Mouse (Mus musculus): ENCODE measurements at regions not wholly inside any gene's neighbourhood (a gene's known extent, or its start where the extent isn't known, plus 50 kb on each side); places are given as distances from the start of the nearest gene placed in this dataset.

DNA sequence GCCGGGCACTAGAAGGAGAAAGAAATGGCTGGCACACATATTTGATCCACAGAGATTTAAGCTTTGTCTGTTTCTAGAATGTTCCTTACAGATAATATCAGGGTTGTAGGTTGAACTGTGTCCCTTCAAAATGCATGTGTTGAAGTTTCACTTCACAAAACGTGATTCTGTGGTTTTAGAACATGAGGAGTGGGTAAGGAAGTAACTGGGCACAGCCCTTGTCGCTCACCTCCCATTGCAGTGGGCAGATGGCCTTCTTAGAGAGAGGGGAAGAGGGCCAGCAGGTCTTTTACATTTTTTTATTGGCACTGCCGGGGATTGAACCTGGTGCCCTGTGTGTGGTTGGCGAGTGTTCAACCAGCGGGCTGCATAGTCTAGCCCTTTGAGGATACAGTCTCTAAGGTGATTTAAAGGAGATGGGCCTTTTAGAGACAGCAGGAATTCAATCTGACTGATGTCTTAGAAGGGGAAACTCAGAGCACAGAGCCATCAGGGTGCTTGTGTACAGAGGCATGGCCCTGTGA lies 64.0 kb upstream of the Gjb5 start:
- DNase-seq (ENCODE audit: low spot score), result no peak

DNA sequence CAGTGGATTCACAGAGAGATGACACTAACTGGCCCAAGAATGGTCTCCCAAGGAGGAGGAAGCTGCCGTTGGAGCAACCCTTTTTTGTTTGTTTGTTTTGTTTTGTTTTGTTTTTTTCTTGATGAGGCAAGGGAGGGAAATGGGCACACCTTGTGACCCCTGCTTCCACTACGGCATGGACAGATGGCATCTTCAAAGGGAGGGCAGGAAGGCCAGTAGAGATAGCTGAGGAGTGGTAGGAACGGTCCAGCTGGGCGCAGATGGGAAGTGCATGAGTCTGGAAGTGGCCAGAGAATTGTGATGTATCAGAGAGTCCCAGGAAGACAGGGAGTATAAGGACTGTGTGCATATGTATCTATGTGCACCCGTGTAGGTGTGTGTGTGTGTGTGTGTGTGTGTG lies 63.1 kb upstream of the Gjb5 start:
- no peak for DNase-seq (ENCODE audit: low spot score)

DNA sequence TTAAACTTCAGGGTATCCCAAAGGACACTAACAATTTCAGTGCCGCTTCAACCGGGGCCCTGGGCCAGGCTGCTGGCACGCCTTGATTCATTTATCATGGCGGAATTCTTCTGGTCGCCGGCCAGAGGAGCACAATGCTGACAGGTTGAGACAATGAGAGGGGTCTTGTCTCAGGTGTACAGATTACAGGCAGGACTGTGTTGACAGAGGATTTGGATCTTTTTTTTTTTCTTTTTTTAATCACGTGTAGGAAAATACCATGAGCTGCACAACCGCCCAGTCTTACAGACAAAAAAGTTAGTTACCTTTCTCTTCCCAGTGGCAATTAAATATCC lies 61.8 kb upstream of the Gjb5 start:
- DNase-seq (ENCODE audit: low spot score), result no peak

DNA sequence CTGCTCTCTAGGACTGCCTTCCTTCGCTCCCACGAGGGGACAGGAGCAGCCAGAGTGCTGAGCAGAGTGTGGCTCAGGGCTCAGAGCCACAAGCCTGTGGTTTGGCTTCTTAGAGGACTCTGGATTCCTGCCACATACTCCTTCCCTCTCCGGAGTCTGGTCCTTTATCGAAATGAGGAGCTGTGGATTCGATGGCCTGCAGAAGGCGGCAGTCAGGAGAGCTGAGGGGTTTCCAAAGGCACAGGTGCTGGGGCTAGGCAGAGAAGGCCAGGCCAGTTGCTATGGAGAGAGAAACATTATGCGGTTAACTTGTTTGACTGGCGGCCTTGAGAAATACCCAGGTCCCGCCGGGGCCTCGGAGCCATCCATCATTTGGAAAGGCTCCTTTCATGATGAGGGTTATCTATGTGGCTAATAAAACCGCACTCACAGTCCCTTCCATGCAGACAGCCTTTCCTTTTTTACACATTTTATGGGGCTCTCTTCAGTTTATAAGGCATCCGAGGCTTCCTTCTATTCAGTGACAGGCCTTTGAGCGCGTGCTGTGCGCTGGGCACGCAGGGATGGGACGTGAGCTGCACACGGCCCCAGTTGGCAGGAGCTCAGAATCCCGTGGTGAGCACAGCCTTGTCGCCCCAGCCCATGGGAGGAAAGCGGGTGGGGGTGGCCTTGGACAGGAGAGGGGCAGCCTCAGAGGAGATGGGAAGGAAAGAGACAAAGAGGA lies 61.2 kb upstream of the Gjb5 start:
- no peak for DNase-seq (ENCODE audit: low spot score)

DNA sequence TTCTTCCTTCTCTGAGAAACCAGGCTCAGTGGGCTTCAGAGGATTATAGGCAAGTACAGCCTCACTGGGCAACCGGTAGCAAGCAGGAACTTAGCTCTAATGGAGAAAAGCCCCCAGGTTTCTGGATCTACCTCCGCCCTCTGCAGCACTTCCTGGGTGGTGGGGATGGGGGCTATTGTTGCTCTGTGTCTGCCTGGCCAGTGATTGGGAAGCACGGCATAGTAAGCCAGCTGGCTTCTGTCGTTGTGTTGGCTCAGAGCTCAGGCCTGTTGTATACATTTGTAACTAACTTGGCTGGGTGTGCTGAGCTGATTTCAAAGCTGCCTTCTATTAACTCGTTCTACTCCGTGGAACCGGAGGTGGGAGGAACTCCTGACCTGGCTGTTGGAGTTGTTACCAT lies 58.9 kb upstream of the Gjb5 start:
- no peak for DNase-seq (ENCODE audit: low spot score)

DNA sequence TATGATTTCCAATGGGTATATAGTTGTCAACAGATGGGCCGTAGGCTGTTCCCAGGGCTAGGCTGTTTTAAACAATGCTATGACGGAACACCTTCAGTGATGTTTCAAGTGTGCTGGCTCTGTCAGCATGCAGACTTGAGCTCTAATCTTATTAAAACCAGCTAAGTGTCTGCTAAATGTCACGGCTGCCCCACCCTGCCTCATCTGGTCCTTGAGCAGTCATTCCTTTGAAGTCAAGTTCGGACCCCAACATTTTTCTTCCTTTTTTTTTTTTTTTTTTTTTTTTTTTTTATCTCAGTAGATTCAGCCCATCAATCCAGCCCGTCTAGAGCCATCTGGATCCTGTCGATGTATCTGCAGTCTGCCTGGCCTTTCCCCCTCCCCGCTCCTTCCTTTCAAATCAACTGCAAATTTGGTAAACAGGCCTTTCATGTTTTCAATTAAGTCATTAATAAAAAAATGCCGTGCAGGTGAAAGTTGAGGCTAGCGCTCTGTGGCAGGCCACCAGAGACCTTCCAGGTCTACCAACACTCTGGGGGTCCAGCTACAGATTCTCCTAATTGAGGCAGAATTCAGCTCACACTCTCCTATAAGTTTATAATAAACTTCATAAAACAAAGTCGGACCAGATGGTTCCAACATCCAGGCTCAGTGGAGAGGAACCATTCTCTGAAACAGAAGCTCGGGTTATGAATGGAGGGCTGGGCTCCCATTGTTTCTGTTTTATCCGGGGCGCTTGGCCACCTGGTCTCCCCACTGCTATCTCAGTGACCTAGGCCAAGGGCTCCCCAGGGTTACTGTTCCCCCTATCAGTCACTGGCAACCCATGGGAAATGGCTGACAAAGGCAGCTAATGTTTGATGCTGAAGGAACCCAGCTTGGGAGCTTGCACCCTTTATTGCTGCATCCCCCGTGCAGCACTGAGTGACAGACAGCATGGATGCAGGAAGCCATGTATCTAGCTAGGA lies 56.3 kb upstream of the Gjb5 start:
- DNase-seq (ENCODE audit: low spot score), result no peak

Data from gastrocnemius, adult 18-20 months (tissue).